Mouse (Mus musculus) testis, adult 2 months (tissue): Measurements from ENCODE around the gene 1600015I10Rik. TPM values are rescaled to one million over a fixed set of nuclear protein-coding genes. Genes with fewer than 3 reads are reported as not detected.

ENCODE experiments used
- H3K27ac ChIP-seq: fragments of 200-500 bp; 2 replicates; pipeline ENCODE4 v1.5.1; 2012; ENCODE audit warnings: low read depth, low read length; ENCODE audit not compliant: control insufficient read depth, insufficient read depth
- H3K27me3 ChIP-seq: fragments of 200-500 bp; 2 replicates; pipeline ENCODE4 v1.6.1; 2012; ENCODE audit warnings: mild to moderate bottlenecking, low read length, moderate library complexity; ENCODE audit not compliant: control insufficient read depth, insufficient read depth
- H3K36me3 ChIP-seq: fragments of 200-500 bp; 2 replicates; pipeline ENCODE4 v1.6.1; 2012; ENCODE audit warnings: mild to moderate bottlenecking, low read length; ENCODE audit not compliant: control insufficient read depth, insufficient read depth
- H3K4me1 ChIP-seq: fragments of 200-500 bp; 2 replicates; pipeline ENCODE4 v1.6.1; 2012; ENCODE audit warnings: low read length; ENCODE audit not compliant: control insufficient read depth, insufficient read depth
- H3K4me3 ChIP-seq: fragments of 200-500 bp; 2 replicates; pipeline ENCODE4 v1.5.1; 2012; ENCODE audit warnings: low read depth, mild to moderate bottlenecking, low read length, moderate library complexity, mixed read lengths; ENCODE audit not compliant: control insufficient read depth
- CTCF ChIP-seq: fragments of 200-500 bp; IDR thresholded peaks from 2 replicates; pipeline ENCODE4 v1.5.1; 2012; ENCODE audit warnings: low read depth, mild to moderate bottlenecking, inconsistent platforms, low read length, moderate library complexity; ENCODE audit not compliant: control insufficient read depth, insufficient read depth, insufficient replicate concordance
- POLR2A ChIP-seq: fragments of 200-500 bp; IDR thresholded peaks from 2 replicates; pipeline ENCODE4 v1.6.1; 2012; ENCODE audit warnings: low read depth, mild to moderate bottlenecking, inconsistent platforms, low read length, moderate library complexity; ENCODE audit not compliant: control insufficient read depth
- polyA plus RNA-seq: library from polyadenylated mRNA; depleted of rRNA; stranded (reverse); fragments of >200 nt; gene quantifications from 2 replicates; pipeline ENCODE4 v1.2.3, GENCODE M21; 2012

The 1600015I10Rik gene
- polyA plus RNA-seq, 1 experiment, result not detected

GRCm38 (mm10) chr6:48903437-48903836 lies 26.3 kb upstream of the 1600015I10Rik start:
- Histone ChIP-seq H3K4me3 (no peak overlapping the region), H3K36me3 (no peaks in the 10 kb centered on the region), H3K4me1 (no peaks in the 10 kb centered on the region; the same call in 1 of the 2 replicates), H3K27ac (no peak overlapping the region), H3K27me3 (no peaks in the 10 kb centered on the region)
- TF ChIP-seq CTCF (no peak), POLR2A (no peak)

- no peak for TF ChIP-seq CTCF
- Histone ChIP-seq H3K27me3 (no peaks in the 10 kb centered on the region), H3K4me3 (no peak overlapping the region), H3K36me3 (no peaks in the 10 kb centered on the region), H3K27ac (no peak overlapping the region), H3K4me1 (no peaks in the 10 kb centered on the region; the same call in 1 of the 2 replicates)
These were observed 24.1 kb upstream of the 1600015I10Rik start for GRCm38 (mm10) chr6:48905606-48906005.

- Histone ChIP-seq H3K4me3 (no peak overlapping the region), H3K36me3 (no peaks in the 10 kb centered on the region)
- TF ChIP-seq CTCF, result no peak
- TF ChIP-seq POLR2A, result no peak
These were observed 23.3 kb upstream of the 1600015I10Rik start for GRCm38 (mm10) chr6:48906371-48906770.

GRCm38 (mm10) chr6:48909229-48909628 lies 20.5 kb upstream of the 1600015I10Rik start:
- TF ChIP-seq POLR2A, result no peak
- TF ChIP-seq CTCF, result no peak
- Histone ChIP-seq H3K4me3 (no peak overlapping the region), H3K4me1 (no peaks in the 10 kb centered on the region; the same call in 1 of the 2 replicates), H3K27me3 (no peaks in the 10 kb centered on the region), H3K36me3 (no peaks in the 10 kb centered on the region), H3K27ac (no peak overlapping the region)

More at GRCm38 (mm10) chr6:48906371-48906770, 23.3 kb upstream of the 1600015I10Rik start:
- Histone ChIP-seq H3K27ac (no peak overlapping the region), H3K27me3 (no peaks in the 10 kb centered on the region), H3K4me1 (no peaks in the 10 kb centered on the region; the same call in 1 of the 2 replicates)

- H3K4me3 ChIP-seq, result no peak overlapping the region
- no peaks in the 10 kb centered on the region for H3K27me3 ChIP-seq
- no peak overlapping the region for H3K27ac ChIP-seq
- TF ChIP-seq POLR2A, result no peak
- TF ChIP-seq CTCF, result no peak
- H3K36me3 ChIP-seq, result no peaks in the 10 kb centered on the region
- H3K4me1 ChIP-seq, result no peaks in the 10 kb centered on the region
These were observed 17.7 kb upstream of the 1600015I10Rik start for GRCm38 (mm10) chr6:48912033-48912432.

- Histone ChIP-seq H3K4me3 (no peak overlapping the region), H3K27ac (no peak overlapping the region), H3K36me3 (no peaks in the 10 kb centered on the region), H3K4me1 (no peaks in the 10 kb centered on the region), H3K27me3 (no peaks in the 10 kb centered on the region)
- no peak for TF ChIP-seq POLR2A
- no peak for TF ChIP-seq CTCF
These were observed 16.1 kb upstream of the 1600015I10Rik start for GRCm38 (mm10) chr6:48913587-48913986.

GRCm38 (mm10) chr6:48949596-48949995 lies 19.9 kb downstream of the 1600015I10Rik start:
- no peaks in the 10 kb centered on the region for H3K27me3 ChIP-seq
- H3K4me1 ChIP-seq, result no peaks in the 10 kb centered on the region
- H3K27ac ChIP-seq, result no peak overlapping the region

GRCm38 (mm10) chr6:48950676-48951075 lies 21.0 kb downstream of the 1600015I10Rik start:
- H3K27ac ChIP-seq, result no peak overlapping the region
- no peaks in the 10 kb centered on the region for H3K27me3 ChIP-seq
- no peak for TF ChIP-seq CTCF
- no peak for TF ChIP-seq POLR2A
- no peaks in the 10 kb centered on the region for H3K36me3 ChIP-seq
- no peak overlapping the region for H3K4me3 ChIP-seq
- H3K4me1 ChIP-seq, result no peaks in the 10 kb centered on the region

More at GRCm38 (mm10) chr6:48949596-48949995, 19.9 kb downstream of the 1600015I10Rik start:
- TF ChIP-seq POLR2A (no peak), CTCF (no peak)
- Histone ChIP-seq H3K36me3 (no peaks in the 10 kb centered on the region), H3K4me3 (no peak overlapping the region)
